Mouse (Mus musculus): ENCODE results near the gene Tfip11. TPM values are rescaled to one million over a fixed set of nuclear protein-coding genes. Genes with fewer than 3 reads are reported as not detected.

Tfip11 gene
- 10 to 100 TPM; 17.0 to 37.0 TPM for polyA plus RNA-seq (2017; shearing (Covaris generic))

GRCm38 (mm10) chr5:112325546-112326445 lies at the start of gene Tfip11:
Gene Tfip11 (plus strand): TSS chr5:112326358.
- ATAC-seq, result peak; percentile 69

GRCm38 (mm10) chr5:112276907-112277348 lies 49.2 kb upstream of the Tfip11 start:
- ATAC-seq, result peak; percentile 1

GRCm38 (mm10) chr5:112277906-112278470 lies 48.2 kb upstream of the Tfip11 start:
- no peak for ATAC-seq

- no peak for ATAC-seq
Observed at GRCm38 (mm10) chr5:112279181-112280021, 46.8 kb upstream of the Tfip11 start.

- ATAC-seq, result no peak
Observed at GRCm38 (mm10) chr5:112280151-112280550, 46.0 kb upstream of the Tfip11 start.

- ATAC-seq, result no peak
Observed at GRCm38 (mm10) chr5:112280863-112281660, 45.1 kb upstream of the Tfip11 start.

- no peak for ATAC-seq
Observed at GRCm38 (mm10) chr5:112281676-112282075, 44.5 kb upstream of the Tfip11 start.

- no peak for ATAC-seq
Observed at GRCm38 (mm10) chr5:112282123-112282779, 43.9 kb upstream of the Tfip11 start.

- no peak for ATAC-seq
Observed at GRCm38 (mm10) chr5:112282780-112283482, 43.2 kb upstream of the Tfip11 start.

- no peak for ATAC-seq
Observed at GRCm38 (mm10) chr5:112283543-112284202, 42.5 kb upstream of the Tfip11 start.

GRCm38 (mm10) chr5:112284203-112284582 lies 42.0 kb upstream of the Tfip11 start:
- no peak for ATAC-seq

GRCm38 (mm10) chr5:112285548-112286085 lies 40.5 kb upstream of the Tfip11 start:
- no peak for ATAC-seq

GRCm38 (mm10) chr5:112286608-112286983 lies 39.6 kb upstream of the Tfip11 start:
- ATAC-seq, result peak; percentile 57

- ATAC-seq, result peak; percentile 83
Observed at GRCm38 (mm10) chr5:112286984-112287641, 39.0 kb upstream of the Tfip11 start.

GRCm38 (mm10) chr5:112287652-112288051 lies 38.5 kb upstream of the Tfip11 start:
- ATAC-seq, result no peak

- no peak for ATAC-seq
Observed at GRCm38 (mm10) chr5:112288193-112289141, 37.7 kb upstream of the Tfip11 start.

GRCm38 (mm10) chr5:112289236-112289635 lies 36.9 kb upstream of the Tfip11 start:
- no peak for ATAC-seq

- no peak for ATAC-seq
Observed at GRCm38 (mm10) chr5:112289819-112290535, 36.2 kb upstream of the Tfip11 start.
